Mouse (Mus musculus): Measurements from ENCODE around the gene Rsu1. TPM values are rescaled to one million over a fixed set of nuclear protein-coding genes. Genes with fewer than 3 reads are reported as not detected.
A peak's percentile ranks its signal among the peaks of the same experiment; 100 is the strongest.

Gene Rsu1
- total RNA-seq, 2 experiments from 2014 or later, result 29.1 to 33.6 TPM

DNA sequence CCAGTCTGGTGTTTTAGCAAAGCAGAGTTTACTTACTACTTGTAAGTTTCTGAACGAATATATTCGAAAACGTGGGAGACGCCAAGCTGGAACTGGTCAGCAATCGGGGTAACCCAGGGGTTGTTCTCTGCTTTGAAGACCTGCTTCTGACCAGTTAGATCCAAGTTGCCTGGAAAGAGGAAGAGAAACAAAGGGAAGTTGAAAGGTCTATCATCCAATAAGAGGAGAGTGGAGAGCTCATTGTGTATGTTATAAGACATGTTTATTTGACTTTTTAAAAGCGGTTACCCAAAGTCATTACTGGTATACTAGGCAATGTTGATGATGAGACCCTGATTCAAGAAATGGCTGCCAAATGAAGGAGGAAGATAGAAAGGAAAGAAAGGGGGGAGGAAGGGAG is 101.3 kb downstream of the Rsu1 start:
- no peak for DNase-seq (ENCODE audit: low spot score in 2 of 2)

DNA sequence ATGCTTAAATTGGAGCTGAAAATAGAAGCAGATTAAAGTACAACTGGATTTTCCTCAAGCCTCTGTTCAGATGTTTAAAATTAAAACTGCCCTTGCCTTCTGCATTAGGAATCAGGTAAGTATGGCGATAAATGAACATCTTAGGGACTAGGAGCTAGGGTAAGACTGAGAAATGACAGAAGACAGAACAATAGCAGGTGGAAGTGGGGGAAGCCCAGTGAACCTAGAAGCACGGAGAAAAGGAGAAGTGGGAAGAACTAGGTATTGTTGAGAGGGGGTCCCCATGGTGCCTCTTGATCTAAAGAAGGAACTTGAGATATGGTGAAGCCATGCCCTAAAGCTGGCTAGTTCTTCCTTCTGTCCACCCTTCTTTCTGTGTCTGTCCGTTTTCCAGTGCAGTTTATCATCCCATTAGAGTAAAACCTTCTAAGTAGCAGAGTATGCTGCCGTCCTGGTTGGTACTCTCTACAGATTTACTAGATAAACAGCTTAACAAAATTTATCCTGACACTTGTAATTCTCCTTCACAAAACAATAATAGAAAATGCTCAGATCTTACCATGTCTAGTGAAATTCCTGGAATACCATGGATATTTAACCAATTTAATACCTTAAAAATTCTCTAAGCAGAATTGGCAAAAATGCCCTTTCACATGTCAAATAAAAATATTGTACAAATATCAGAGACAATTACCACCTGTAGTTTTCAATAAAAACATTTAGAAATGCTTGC is 101.9 kb downstream of the Rsu1 start:
- DNase-seq (ENCODE audit: low spot score in 2 of 2), result no peak

DNA sequence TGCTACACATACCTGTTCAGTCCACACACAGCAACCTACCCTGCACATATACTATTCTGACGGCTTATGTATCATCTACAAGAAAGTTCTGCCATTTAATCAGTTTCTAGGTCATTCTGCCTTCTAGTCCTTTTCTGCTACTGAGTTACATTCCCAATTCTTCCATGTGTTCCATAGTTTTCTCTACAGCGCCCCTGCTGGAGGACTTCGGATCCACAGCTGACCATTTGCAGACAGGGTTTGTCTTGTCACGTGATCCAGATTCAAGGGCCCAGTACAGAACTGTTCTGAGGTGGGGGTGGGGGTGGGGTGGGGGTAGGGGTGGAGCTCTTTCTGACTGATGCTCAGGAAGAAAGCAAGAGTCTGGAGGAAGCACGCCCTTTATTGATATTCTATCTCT is 102.5 kb downstream of the Rsu1 start:
- DNase-seq (ENCODE audit: low spot score in 2 of 2), result no peak

DNA sequence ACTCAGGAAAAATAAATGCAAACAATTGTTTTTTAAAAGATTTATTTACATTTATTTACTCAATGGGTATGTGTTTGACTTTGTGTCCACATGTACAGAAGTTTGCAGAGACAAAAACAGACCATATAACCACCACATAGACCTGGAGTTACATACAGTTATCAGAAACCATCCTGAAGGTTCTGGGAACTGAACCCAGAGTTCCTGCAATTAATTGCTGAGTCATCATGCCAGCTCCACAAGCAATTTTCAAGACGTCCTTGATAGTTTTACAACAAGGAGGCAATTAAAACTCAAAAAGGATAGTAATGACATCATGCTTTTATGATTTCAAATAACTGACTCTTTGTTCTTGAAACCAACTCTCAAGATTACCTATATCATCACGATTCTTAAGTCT is 109.5 kb downstream of the Rsu1 start:
- no peak for DNase-seq (ENCODE audit: low spot score in 2 of 2)

DNA sequence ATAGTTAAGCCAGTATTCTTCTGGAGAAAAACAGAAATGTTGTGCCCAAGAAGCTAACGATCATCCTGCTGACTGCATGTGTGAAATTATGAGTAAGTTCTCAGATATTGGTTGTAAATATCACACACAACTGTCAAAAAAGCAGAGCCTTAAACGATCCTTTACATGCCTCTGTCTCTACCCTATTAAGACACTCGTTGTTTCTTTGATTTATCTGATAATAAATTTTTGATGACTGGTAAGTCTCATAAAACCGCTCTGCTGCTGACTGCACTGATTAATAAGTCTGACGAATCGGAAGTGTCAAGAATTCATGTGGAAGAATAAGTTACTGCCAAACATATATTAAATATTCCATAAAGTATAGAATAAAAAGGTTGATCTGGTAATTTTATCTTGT is 126.0 kb downstream of the Rsu1 start:
- DNase-seq (ENCODE audit: low spot score in 2 of 2), result no peak

DNA sequence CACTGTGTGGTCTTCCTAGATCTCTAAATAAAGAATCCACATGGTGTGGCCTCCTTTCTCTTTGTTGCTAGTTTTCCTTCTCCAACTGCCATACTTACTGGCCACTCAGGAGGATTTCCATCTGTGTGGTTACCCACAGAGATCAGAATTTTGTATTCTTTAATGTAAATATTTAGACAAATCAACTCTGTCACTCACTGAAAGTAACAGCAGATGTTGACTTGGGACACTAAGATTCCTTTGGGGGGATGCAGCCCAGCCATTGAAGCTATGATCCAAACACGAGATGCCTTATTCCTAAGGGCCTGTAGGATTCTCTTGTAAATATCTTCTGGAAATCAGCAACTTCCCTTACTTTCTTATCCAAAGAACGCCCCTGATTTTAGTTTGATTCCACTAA is 136.3 kb downstream of the Rsu1 start:
- no peak for DNase-seq (ENCODE audit: low spot score in 2 of 2)

DNA sequence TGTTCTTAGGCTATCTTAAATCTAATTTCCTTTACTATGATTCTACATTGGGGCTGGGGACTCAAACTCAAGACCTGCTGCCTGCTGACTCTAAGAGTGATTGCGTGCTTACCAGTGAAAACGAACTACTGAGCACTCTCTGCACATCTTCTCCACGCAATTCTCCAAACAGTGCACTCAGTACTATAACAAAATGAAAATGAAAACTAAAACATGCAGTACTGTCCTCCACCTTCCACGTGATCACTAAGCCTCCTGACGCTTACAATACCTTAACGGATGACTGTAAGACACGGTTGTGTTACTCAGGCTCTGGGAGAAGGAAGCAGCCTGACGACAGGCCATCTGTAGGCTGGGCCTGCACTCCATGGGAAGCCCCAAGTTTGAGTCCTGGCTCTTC is 138.4 kb downstream of the Rsu1 start:
- no peak for DNase-seq (ENCODE audit: low spot score in 2 of 2)

DNA sequence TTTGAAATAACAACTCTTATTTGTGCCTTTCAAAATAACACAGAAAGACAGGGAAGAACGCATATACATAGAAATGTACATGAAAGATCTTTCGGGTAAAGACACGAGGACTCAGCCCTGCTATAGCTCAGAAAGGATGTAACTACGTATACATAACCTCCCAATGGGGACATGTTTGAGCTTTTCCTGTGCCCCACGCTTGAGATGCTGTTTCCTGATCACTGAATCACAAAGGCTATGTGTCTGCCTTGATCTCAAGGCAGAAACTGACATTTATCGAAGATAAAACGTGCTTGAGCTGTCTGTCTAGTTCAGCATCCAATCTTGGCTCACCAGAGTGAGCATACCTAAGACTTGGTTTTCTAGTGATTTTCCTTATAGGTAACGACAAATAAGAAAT is 138.8 kb downstream of the Rsu1 start:
- DNase-seq (ENCODE audit: low spot score in 2 of 2), result no peak

DNA sequence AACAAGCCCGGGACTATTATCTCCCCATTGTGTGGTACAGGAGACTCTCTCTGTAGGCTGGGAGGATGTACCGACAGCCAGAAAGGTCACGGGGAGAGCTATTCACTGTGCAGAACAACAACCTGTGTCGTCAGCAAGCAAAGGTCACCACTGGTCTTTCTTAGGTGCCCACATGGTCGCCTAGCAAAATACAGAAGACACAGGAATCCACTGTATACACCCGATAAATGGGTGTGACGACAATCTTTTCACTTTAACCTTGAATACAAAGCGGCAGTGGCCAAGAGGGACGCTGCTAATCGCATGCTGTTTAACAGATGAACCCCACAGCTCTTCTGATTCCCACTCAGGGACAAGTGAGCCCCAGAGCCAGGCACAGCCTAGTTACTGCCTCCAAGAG is 141.4 kb downstream of the Rsu1 start:
- DNase-seq (ENCODE audit: low spot score in 2 of 2), result no peak

DNA sequence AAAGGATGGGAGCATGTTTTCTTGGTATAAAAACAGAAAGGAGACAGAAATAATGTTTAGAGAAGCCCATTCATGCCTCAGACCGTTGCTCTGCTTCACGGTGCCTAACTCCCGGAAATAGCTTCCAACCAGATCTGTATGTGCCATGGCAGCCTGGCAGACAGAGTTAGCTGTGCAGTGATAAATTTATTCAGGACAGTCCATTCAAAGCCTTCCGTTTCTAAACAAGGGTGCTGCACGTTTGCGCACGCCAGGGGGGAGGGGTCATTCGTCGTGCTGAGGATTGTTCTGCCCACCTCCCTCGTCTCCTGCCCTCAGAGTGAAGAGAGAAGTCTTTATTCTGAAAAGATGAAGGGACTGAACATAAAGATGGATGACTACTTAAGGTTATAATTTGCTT is 141.9 kb downstream of the Rsu1 start:
- DNase-seq (ENCODE audit: low spot score in 2 of 2), result peak in 1 of 2 experiments; percentile 12

DNA sequence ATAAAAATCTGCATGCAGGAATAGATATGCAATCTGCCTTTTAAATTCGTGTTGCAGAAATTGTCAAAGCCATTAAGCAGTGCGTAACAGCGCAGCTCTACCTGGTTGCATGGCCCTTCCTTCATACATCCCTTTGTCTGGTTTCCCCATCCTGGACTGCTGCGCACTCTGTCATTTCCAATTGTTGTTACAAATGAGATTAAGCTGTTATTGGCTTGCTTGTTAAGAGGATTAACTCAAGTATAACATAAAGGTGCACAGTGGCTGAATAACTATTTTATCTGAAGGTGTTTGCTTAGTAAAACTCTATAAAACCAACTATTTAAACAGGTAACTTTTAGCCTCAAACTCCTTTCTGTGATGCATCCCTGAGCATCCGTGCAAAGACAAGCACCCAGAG is 150.8 kb downstream of the Rsu1 start:
- no peak for DNase-seq (ENCODE audit: low spot score in 2 of 2)

DNA sequence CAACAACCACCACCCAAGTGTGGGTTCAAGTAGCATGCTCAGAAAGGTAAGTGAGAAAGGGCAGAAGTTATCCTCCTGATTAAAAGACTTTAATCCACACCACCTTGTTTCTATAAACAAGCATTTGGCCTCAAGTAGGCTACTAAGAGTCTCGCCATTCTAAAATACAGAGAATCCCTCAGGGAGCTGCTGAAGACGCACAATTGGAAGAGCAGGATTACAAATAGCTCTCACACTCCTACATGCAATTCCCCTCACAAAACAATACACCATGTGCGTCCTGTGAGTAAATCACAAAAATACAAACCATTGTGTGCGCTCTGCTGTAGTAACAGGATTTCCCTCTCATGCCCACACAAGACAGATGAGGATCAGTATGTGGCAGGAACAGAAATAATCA is 153.3 kb downstream of the Rsu1 start:
- peak in 1 of 2 experiments; percentile 57 for DNase-seq (ENCODE audit: low spot score in 2 of 2)

DNA sequence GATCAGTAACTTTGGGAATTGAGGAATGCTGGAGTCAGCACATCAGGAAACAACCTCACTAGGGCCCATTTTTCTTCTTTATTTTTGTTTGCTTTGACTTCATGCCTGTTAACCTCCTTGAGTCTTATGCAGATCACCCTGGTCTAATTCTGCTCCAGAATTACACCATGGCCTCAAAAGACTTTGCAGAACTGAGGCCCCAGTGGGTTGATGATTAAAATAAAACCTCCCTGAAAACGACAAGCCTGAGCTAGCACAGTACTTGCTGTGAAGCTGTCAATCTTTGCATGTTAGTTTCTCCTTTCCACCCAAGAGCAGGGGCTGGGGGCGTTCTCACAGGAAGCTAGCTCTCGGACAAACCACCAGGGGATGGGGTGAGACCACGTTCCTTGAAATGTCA is 164.7 kb downstream of the Rsu1 start:
- no peak for DNase-seq (ENCODE audit: low spot score in 2 of 2)

DNA sequence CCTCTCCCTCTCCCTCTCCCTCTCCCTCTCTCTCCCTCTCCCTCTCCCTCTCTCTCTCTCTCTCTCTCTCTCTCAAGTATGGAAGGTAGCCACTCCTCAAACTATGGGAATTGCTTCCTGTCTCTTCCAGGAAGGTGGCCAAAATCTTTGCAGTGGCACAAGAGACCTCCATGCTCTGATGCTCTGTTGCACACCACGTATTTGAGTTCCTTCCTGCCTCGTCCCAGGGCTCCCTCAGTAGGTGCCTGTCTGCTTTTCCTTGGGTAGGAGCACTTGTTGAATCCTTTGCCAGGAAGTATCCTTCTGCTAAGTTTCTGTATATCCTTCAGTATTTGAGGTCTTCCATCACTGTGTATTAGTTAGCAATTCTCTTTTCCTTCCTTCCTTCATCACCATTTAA is 166.8 kb downstream of the Rsu1 start:
- no peak for DNase-seq (ENCODE audit: low spot score in 2 of 2)

DNA sequence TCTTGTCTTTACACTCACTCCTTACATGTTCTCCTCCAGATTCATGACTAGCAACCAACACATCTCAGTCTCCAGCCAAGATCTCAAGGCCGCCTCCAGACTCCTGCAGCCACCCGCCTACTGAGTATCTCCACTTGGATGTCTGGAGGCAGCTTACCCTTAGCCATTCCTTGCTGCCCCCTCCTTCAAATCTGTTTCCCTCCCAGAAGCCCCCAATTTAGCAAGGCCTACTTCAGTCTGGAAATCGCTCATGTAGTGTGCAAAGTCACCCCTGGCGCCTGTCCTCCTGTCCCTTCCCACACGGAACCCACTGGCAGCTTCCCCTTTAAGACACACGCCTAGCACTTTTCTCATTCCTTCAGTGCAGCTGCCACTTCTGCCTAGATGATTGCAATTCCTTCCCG is 167.4 kb downstream of the Rsu1 start:
- DNase-seq (ENCODE audit: low spot score in 2 of 2), result peak in 1 of 2 experiments; percentile 10

DNA sequence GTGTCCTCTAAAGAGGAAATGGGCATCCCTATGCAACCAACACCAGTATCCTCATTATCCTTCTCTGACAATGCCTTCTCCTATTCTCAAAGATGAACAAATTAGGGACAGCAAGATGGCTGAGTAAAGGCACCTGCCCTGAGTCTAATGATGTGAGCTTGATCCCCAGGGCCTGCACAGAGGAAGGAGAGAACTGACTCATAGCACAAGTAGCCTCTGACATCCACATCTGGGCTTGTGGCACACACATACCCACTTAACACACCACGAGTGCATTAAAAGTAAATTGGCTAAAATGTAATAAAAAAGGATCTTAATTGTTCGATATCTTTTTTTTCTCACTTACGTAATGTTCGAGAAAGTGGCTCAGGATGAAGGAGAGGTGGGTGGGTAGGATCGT is 177.2 kb downstream of the Rsu1 start:
- no peak for DNase-seq (ENCODE audit: low spot score in 2 of 2)

DNA sequence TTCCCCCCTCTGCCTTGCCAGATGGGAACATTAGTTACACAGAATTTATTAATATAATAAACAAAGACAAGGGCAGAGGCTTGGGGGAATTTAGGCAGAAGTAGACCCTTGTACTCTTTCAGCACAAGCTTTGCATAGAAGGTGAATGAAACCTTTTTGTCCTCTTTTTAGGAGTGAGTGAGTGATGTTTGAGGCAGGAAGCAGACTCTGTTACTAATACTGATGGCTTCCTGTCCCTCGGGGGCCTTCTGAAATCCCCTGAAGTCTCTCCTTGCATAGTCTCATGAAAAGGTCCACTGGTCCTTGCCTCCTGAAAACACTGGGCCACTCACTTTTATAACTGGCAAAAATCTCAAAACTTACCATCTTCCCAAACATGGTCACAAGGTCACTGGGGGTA is 177.6 kb downstream of the Rsu1 start:
- no peak for DNase-seq (ENCODE audit: low spot score in 2 of 2)

DNA sequence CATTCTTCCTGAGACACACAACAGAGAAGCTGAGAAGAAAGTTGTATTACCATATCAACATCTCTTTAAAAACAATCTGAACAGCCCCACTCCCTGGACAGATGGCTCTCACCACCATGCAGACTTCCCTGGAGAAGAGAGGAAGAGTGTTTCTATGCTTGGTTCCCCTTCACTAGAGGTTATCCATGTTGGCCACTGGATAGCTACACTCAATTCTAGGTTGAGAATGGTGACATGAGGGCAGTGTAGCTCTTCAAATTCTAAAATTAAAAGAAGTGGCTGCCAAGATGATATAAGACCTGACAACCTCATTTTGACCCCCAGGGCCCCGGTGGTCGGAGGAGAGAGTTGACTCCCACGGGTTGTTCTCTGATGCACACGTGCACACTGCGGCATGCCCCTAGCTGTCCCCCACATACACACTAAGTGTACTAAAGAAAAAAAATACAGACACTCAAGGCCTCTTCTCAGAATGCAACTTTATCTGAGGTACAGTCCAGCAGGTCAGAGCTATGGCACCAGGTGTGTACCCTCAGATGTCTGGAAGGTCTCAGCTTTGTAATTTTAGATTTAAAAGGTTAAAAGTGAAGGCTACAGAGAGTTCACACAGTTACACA is 179.7 kb downstream of the Rsu1 start:
- DNase-seq (ENCODE audit: low spot score in 2 of 2), result no peak

DNA sequence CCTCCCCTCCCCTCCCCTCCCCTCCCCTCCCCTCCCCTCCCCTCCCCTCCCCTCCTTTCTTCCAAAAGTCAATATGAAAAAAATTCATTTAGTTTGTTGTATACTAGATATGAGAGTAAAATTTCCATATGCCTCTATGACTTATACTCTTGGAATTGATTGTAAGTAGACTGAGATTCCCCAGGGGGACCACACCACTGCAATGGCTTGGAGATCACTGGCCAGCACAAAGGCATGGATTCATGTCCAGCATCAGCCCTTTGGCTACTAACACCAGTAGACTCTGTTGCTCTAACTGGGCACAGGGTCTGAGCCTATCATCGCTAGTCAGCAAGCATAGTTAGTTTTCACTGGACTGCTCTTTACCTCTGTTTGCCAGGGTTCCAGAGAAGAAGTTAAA is 180.4 kb downstream of the Rsu1 start:
- DNase-seq (ENCODE audit: low spot score in 2 of 2), result no peak

DNA sequence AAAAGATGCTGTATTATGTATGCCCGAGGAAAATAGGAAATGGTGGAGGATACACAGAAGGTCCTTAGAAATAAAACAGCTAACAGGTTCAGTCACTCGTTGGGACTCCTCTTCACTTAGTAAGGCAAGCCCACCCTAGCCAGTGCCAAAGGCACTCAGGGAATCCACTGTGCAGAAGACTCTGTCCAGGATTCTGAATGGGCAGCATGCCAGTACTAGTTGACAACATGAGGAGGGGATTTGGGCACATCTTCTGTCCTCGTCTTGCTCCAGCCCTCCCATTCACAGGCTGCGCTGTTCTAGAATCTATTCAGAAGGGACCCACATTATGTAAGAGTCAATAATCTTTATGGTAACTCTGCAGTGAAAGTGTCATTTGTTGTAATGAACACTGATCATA is 181.4 kb downstream of the Rsu1 start:
- DNase-seq (ENCODE audit: low spot score in 2 of 2), result no peak

DNA sequence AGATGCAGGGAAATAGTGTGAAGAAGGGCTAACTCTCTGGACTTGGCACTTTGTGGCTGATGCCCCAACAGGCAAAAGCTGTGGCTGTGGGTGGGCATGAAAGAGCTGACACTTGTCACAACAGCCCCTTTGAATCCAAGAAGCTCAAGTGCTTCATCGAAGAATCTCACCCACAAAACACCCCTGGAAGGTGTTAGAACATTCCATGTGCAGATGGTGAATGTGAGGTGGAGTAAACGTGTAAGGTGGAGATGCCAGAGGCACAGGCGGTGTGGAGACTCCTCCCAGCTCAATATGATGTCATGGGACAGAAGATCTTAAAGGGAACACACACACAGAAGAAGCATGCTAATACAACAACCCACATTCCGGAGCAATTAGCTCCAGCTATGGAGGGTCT is 182.9 kb downstream of the Rsu1 start:
- DNase-seq (ENCODE audit: low spot score in 2 of 2), result no peak

DNA sequence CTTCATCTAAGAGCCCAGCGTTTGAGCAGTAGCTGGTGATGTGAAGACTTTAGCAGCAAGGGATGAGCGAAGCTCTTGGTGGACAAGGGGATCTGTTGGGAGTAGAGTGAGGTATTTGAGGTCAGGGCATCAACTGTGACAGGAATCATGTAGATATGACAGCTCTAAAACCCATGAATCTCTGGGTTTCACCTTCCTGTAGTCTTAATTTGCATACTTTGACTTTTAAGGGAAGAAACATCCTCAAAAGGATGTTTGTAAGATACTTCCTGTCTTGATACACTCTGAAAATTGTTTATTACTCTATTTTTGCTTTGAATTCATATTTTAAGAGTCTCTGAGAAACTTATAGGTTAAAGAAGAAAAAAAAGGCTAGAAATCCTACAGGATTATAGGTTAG is 183.4 kb downstream of the Rsu1 start:
- DNase-seq (ENCODE audit: low spot score in 2 of 2), result no peak

DNA sequence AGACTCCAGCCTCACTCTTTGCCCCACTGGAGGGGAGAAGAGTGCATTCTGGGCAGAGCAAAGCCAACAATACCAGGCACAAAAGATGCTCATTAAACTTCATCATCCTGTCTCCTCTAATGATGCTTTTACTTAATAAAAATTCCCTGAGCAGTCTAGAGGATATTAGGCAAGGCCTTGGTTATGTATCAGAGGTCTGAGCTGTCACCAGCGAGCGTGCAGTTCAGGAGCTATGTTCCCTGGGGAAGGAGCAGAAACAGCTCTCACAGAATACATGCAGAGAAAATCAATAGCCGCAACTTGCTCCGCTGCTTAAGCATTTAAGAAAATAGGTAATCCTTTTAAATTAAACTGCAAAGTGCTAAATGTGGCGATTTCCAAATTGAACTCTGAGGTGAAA is 187.0 kb downstream of the Rsu1 start:
- no peak for DNase-seq (ENCODE audit: low spot score in 2 of 2)
